Mouse (Mus musculus): ENCODE data around the gene Lrrc7. TPM values are rescaled to one million over a fixed set of nuclear protein-coding genes. Genes with fewer than 3 reads are reported as not detected.
A peak's percentile ranks its signal among the peaks of the same experiment; 100 is the strongest.

The Lrrc7 gene
- polyA plus RNA-seq, 1 experiment from 2014 or later: 0.13 TPM

GRCm38 (mm10) chr3:158067916-158068315, 494.1 kb downstream of the Lrrc7 start:
- WGBS (ENCODE audit: insufficient replicate concordance): 83% methylated on average over 7 of the region's 7 CpGs

GRCm38 (mm10) chr3:158065256-158065655, 496.8 kb downstream of the Lrrc7 start:
- H3K36me3 ChIP-seq (ENCODE audit: control insufficient read depth, insufficient read depth, low read length): no peaks in the 10 kb centered on the region; the same call in 1 of the 2 replicates
- H3K27ac ChIP-seq (ENCODE audit: low read depth, low read length): no peak overlapping the region
- no peaks in the 10 kb centered on the region for H3K4me1 ChIP-seq (ENCODE audit: control insufficient read depth, insufficient read depth, low read length)
- WGBS (ENCODE audit: insufficient replicate concordance): 88% methylated on average over 2 of the region's 2 CpGs
- no peak overlapping the region for H3K9ac ChIP-seq (ENCODE audit: low read depth, low read length)
- no peak overlapping the region for H3K4me3 ChIP-seq (ENCODE audit: low read depth, low read length)
- no peak for ATAC-seq (replicated peaks; ENCODE audit: insufficient number of reproducible peaks, low FRiP score, low TSS enrichment)
- no peaks in the 10 kb centered on the region for H3K9me3 ChIP-seq (replicated peaks; ENCODE audit: control insufficient read depth, low read length)
- H3K27me3 ChIP-seq (ENCODE audit: control insufficient read depth, insufficient read depth, low read length): no peaks in the 10 kb centered on the region
- no peak overlapping the region for H3K4me2 ChIP-seq

More at GRCm38 (mm10) chr3:158067916-158068315, 494.1 kb downstream of the Lrrc7 start:
- H3K27me3 ChIP-seq (ENCODE audit: control insufficient read depth, insufficient read depth, low read length): no peaks in the 10 kb centered on the region
- H3K27ac ChIP-seq (ENCODE audit: low read depth, low read length): no peak overlapping the region
- H3K4me2 ChIP-seq: no peak overlapping the region
- no peaks in the 10 kb centered on the region for H3K9me3 ChIP-seq (replicated peaks; ENCODE audit: control insufficient read depth, low read length)
- no peak overlapping the region for H3K4me3 ChIP-seq (ENCODE audit: low read depth, low read length)
- no peaks in the 10 kb centered on the region for H3K4me1 ChIP-seq (ENCODE audit: control insufficient read depth, insufficient read depth, low read length)
- no peaks in the 10 kb centered on the region; the same call in 1 of the 2 replicates for H3K36me3 ChIP-seq (ENCODE audit: control insufficient read depth, insufficient read depth, low read length)
- no peak overlapping the region for H3K9ac ChIP-seq (ENCODE audit: low read depth, low read length)
- ATAC-seq (replicated peaks; ENCODE audit: insufficient number of reproducible peaks, low FRiP score, low TSS enrichment): no peak

DNA sequence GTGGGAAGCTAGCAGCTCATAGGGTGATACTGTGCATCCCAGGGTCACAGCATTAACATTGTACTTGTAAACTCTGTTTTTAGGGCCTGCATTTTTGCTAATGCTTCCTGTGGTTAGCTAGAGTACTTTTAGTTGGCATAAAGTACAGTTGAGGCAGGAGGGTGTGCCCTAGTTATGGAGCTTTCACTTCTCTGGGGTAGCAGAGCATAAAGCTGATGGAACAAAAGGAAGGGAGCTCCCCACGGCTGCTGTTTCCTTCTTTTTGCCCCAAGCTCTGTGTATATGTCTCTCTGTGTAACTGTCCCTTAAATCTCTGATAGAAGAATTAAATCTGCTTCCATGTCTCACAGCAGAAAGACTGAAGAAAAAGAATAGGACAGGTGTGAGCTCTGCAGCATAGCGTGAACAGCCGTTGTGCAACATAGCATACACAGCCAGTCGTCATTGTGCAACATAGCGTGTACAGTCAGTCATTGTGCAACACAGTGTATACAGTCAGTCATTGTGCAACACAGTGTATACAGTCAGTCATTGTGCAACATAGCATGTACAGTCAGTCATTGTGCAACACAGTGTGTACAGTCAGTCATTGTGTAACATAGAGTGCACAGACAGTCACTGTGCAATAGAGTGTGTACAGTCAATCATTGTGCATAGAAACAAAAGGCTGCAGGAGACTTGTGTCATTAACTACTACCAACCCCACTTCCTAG, 500.1 kb downstream of the Lrrc7 start:
- 91% methylated on average over 5 of the region's 5 CpGs for WGBS (ENCODE audit: insufficient replicate concordance)
- H3K27ac ChIP-seq (ENCODE audit: low read depth, low read length): no peak overlapping the region
- no peaks in the 10 kb centered on the region for H3K4me1 ChIP-seq (ENCODE audit: control insufficient read depth, insufficient read depth, low read length)
- H3K36me3 ChIP-seq (ENCODE audit: control insufficient read depth, insufficient read depth, low read length): peaks cover 8% of the 10 kb centered on the region
- no peaks in the 10 kb centered on the region for H3K27me3 ChIP-seq (ENCODE audit: control insufficient read depth, insufficient read depth, low read length)
- H3K4me2 ChIP-seq: no peak overlapping the region
- H3K4me3 ChIP-seq (ENCODE audit: low read depth, low read length): no peak overlapping the region
- H3K9ac ChIP-seq (ENCODE audit: low read depth, low read length): no peak overlapping the region
- H3K9me3 ChIP-seq (replicated peaks; ENCODE audit: control insufficient read depth, low read length): no peaks in the 10 kb centered on the region
- ATAC-seq (replicated peaks; ENCODE audit: insufficient number of reproducible peaks, low FRiP score, low TSS enrichment): no peak

- Histone ChIP-seq H3K27me3 (ENCODE audit: control insufficient read depth, insufficient read depth, low read length) (no peaks in the 10 kb centered on the region), H3K9ac (ENCODE audit: low read depth, low read length) (no peak overlapping the region), H3K9me3 (replicated peaks; ENCODE audit: control insufficient read depth, low read length) (no peaks in the 10 kb centered on the region), H3K4me2 (no peak overlapping the region), H3K27ac (ENCODE audit: low read depth, low read length) (no peak overlapping the region), H3K4me1 (ENCODE audit: control insufficient read depth, insufficient read depth, low read length) (no peaks in the 10 kb centered on the region), H3K36me3 (ENCODE audit: control insufficient read depth, insufficient read depth, low read length) (peaks cover 16% of the 10 kb centered on the region), H3K4me3 (ENCODE audit: low read depth, low read length) (no peak overlapping the region)
- WGBS (ENCODE audit: insufficient replicate concordance): 78% methylated on average over 2 of the region's 2 CpGs
- no peak for ATAC-seq (replicated peaks; ENCODE audit: insufficient number of reproducible peaks, low FRiP score, low TSS enrichment)
Observed at GRCm38 (mm10) chr3:158060621-158061291, 501.3 kb downstream of the Lrrc7 start.

DNA sequence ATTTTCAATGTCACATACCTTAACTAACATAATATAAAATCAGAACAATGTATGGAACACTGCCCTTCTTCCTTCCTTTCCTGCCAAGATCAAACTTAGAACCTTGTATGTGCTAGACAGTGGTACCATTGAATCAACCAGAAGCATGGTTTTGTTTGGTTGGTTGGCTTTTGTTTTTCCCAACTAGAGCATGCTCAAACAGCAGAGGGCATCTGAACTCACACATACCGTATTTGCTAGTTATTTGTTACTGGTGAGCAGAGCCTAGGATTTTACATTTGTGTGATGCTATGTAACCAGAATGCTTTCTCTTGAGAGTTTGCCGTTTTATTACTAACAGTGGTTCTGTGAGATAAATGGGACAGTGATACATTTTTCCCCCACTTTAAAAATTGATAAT, 512.5 kb downstream of the Lrrc7 start:
- H3K9ac ChIP-seq (ENCODE audit: low read depth, low read length): no peak overlapping the region
- H3K4me3 ChIP-seq (ENCODE audit: low read depth, low read length): no peak overlapping the region
- no peak for ATAC-seq (replicated peaks; ENCODE audit: insufficient number of reproducible peaks, low FRiP score, low TSS enrichment)
- H3K4me2 ChIP-seq: no peak overlapping the region
- no peaks in the 10 kb centered on the region; the same call in 1 of the 2 replicates for H3K36me3 ChIP-seq (ENCODE audit: control insufficient read depth, insufficient read depth, low read length)
- no peaks in the 10 kb centered on the region for H3K9me3 ChIP-seq (replicated peaks; ENCODE audit: control insufficient read depth, low read length)
- 77% methylated on average over 2 of the region's 2 CpGs for WGBS (ENCODE audit: insufficient replicate concordance)
- no peak overlapping the region for H3K27ac ChIP-seq (ENCODE audit: low read depth, low read length)
- H3K27me3 ChIP-seq (ENCODE audit: control insufficient read depth, insufficient read depth, low read length): no peaks in the 10 kb centered on the region
- no peaks in the 10 kb centered on the region for H3K4me1 ChIP-seq (ENCODE audit: control insufficient read depth, insufficient read depth, low read length)

DNA sequence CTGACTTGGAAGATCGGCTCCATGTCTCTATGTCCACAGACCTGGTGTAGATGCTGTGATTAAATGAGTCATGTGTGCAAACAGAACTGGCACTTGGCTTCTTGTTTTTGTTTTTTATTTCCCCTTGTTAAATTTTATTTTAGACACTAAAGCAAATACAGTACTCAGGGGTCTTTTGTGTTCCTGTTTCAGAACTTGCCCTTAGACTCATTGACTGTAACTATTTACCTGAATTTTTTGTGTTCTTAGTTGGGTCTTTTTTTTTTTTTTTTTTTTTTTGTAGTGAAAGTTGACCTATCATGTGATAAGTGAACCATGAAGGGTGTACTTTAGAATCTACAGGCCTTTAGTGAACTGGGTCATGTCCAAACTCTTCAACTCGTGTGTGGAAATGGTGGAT, 521.3 kb downstream of the Lrrc7 start:
- Histone ChIP-seq H3K4me1 (ENCODE audit: control insufficient read depth, insufficient read depth, low read length) (no peaks in the 10 kb centered on the region), H3K27ac (ENCODE audit: low read depth, low read length) (no peak overlapping the region), H3K27me3 (ENCODE audit: control insufficient read depth, insufficient read depth, low read length) (no peaks in the 10 kb centered on the region), H3K9ac (ENCODE audit: low read depth, low read length) (no peak overlapping the region), H3K9me3 (replicated peaks; ENCODE audit: control insufficient read depth, low read length) (no peaks in the 10 kb centered on the region), H3K4me2 (no peak overlapping the region), H3K4me3 (ENCODE audit: low read depth, low read length) (no peak overlapping the region), H3K36me3 (ENCODE audit: control insufficient read depth, insufficient read depth, low read length) (no peaks in the 10 kb centered on the region)
- 83% methylated on average over 2 of the region's 2 CpGs for WGBS (ENCODE audit: insufficient replicate concordance)
- ATAC-seq (replicated peaks; ENCODE audit: insufficient number of reproducible peaks, low FRiP score, low TSS enrichment): no peak

DNA sequence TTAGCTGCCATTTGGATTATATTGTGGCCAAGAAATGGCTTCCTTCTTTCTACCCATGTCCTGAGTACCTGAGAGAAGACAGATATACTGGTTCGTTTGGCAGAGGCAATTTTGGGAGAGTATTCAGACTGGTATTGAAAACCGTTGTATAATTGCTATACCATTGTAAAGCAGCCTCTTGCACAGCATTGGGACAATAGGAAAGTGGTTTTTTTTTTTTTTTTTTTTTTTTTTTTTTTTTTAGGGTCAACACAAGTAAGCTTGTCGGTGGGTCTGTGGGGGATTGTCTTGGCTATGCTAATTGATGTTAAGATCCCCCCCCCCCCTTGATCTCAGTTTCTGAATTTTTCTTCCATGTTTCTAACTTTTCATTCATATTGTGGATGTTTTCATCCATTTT, 523.9 kb downstream of the Lrrc7 start:
- no peaks in the 10 kb centered on the region for H3K9me3 ChIP-seq (replicated peaks; ENCODE audit: control insufficient read depth, low read length)
- H3K4me2 ChIP-seq: no peak overlapping the region
- peaks cover 4% of the 10 kb centered on the region; the same call in 1 of the 2 replicates for H3K4me1 ChIP-seq (ENCODE audit: control insufficient read depth, insufficient read depth, low read length)
- H3K27me3 ChIP-seq (ENCODE audit: control insufficient read depth, insufficient read depth, low read length): no peaks in the 10 kb centered on the region
- no peak overlapping the region for H3K4me3 ChIP-seq (ENCODE audit: low read depth, low read length)
- no peaks in the 10 kb centered on the region for H3K36me3 ChIP-seq (ENCODE audit: control insufficient read depth, insufficient read depth, low read length)
- WGBS (ENCODE audit: insufficient replicate concordance): 90% methylated on average over 3 of the region's 3 CpGs
- H3K27ac ChIP-seq (ENCODE audit: low read depth, low read length): no peak overlapping the region
- H3K9ac ChIP-seq (ENCODE audit: low read depth, low read length): no peak overlapping the region
- no peak for ATAC-seq (replicated peaks; ENCODE audit: insufficient number of reproducible peaks, low FRiP score, low TSS enrichment)

DNA sequence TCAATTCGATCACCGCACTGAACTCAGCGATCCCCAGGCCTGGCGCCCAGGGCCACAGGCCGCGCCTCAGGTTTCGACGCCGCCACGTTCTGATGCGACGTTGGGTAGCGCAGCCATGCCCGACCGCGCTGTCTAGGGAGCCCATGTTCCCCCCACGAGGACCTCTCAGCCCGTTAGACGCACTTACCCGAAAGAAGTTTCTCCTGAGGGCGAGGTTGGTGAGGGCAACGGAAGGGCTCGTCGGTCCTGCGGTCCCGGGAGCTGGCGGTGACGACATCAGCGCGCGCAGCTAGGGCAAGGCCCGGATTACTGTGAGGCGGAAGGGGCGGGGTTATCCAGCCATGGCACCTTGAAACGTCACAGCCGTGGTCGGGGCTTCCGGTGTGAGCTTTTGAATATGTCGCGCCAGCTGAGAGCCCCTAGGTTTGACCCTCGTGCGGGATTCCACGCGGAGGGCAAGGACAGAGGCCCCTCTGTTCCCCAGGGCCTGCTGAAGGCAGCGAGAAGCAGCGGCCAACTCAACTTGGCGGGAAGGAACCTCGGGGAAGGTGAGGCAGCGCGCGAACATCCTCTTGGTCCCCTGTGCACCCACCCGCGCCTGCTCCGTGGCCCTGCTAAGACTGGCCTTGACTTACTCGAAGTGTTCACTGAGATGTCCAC, 525.6 kb downstream of the Lrrc7 start, which contains the start of the genes Srsf11 and Lrrc40:
Srsf11 (minus strand) TSS at position 311 of the 660 bp plus-strand sequence.
Lrrc40 (plus strand) TSS at position 334 of the 660 bp plus-strand sequence.
- H3K27me3 ChIP-seq (ENCODE audit: control insufficient read depth, insufficient read depth, low read length): no peaks in the 10 kb centered on the region
- H3K4me2 ChIP-seq: peak within 1 kb of the TSS; percentile 81
- peak within 1 kb of the TSS; percentile 88 for H3K27ac ChIP-seq (ENCODE audit: low read depth, low read length)
- H3K9ac ChIP-seq (ENCODE audit: low read depth, low read length): peak within 1 kb of the TSS; percentile 96
- peak; percentile 95 for ATAC-seq (replicated peaks; ENCODE audit: insufficient number of reproducible peaks, low FRiP score, low TSS enrichment)
- 0% methylated on average over 55 of the region's 55 CpGs for WGBS (ENCODE audit: insufficient replicate concordance)
- H3K4me3 ChIP-seq (ENCODE audit: low read depth, low read length): peak within 1 kb of the TSS; percentile 85
- peaks cover 9% of the 10 kb centered on the region; the same call in 1 of the 2 replicates for H3K4me1 ChIP-seq (ENCODE audit: control insufficient read depth, insufficient read depth, low read length)
- H3K36me3 ChIP-seq (ENCODE audit: control insufficient read depth, insufficient read depth, low read length): no peaks in the 10 kb centered on the region
- no peaks in the 10 kb centered on the region for H3K9me3 ChIP-seq (replicated peaks; ENCODE audit: control insufficient read depth, low read length)
